Mouse (Mus musculus): ENCODE data around the gene Ankrd40. TPM values are rescaled to one million over a fixed set of nuclear protein-coding genes. Genes with fewer than 3 reads are reported as not detected.

The Ankrd40 gene
- polyA plus RNA-seq, 1 experiment from 2014 or later = 11.0 TPM

DNA sequence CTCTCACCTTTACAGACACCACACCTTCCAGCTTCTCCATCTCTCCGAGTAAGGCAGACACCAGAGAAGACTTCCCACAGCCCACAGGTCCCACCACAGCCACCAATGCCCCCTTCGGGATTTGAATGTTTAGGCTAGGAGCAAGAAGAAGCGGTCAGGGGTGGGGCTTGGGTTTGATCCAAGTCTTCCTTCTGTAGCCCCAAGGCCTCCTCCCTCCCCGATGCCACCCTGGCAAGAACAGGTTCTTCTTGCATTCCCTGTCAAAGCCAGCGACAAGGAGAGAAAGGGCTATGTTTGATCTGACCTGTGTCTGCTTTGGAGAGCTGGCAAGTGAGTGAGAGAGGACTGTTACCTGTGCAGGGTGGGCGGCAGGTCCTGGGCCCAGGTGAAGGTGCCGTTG is 35.9 kb downstream of the Ankrd40 start:
- WGBS = 86% methylated on average over 7 of the region's 7 CpGs
- Histone ChIP-seq H3K36me3 (no peaks in the 10 kb centered on the region), H3K27me3 (no peaks in the 10 kb centered on the region), H3K4me2 (replicated peaks) (no peak overlapping the region), H3K27ac (no peak overlapping the region), H3K9me3 (peaks cover 4% of the 10 kb centered on the region), H3K9ac (replicated peaks) (no peak overlapping the region), H3K4me1 (replicated peaks) (no peaks in the 10 kb centered on the region), H3K4me3 (replicated peaks) (no peak overlapping the region)
- no peak for ATAC-seq

DNA sequence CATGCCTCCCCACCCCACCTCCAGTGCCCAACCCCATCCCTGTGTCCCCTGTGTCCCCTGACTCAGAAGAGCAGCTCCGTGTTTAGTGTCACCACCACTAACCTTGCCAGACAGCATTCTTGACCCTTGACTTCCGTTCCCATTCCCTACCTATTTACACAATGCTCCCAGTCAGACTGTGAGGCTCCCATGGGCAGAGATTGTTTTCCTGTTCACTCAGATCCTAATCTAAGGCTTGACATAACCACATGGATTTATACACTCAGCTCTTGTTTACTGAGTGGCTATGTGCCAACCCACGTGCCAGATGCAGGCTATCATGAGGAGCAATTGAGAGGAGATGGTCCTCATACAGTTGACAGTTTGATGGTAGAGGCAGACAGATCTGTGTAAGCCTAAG is 37.5 kb downstream of the Ankrd40 start:
- peaks cover 4% of the 10 kb centered on the region for H3K9me3 ChIP-seq
- no peaks in the 10 kb centered on the region for H3K4me1 ChIP-seq (replicated peaks)
- WGBS = 89% methylated on average over 3 of the region's 3 CpGs
- H3K4me3 ChIP-seq (replicated peaks) = no peak overlapping the region
- H3K9ac ChIP-seq (replicated peaks) = no peak overlapping the region
- H3K4me2 ChIP-seq (replicated peaks) = no peak overlapping the region
- H3K36me3 ChIP-seq = no peaks in the 10 kb centered on the region
- H3K27me3 ChIP-seq = no peaks in the 10 kb centered on the region
- H3K27ac ChIP-seq = no peak overlapping the region
- no peak for ATAC-seq

DNA sequence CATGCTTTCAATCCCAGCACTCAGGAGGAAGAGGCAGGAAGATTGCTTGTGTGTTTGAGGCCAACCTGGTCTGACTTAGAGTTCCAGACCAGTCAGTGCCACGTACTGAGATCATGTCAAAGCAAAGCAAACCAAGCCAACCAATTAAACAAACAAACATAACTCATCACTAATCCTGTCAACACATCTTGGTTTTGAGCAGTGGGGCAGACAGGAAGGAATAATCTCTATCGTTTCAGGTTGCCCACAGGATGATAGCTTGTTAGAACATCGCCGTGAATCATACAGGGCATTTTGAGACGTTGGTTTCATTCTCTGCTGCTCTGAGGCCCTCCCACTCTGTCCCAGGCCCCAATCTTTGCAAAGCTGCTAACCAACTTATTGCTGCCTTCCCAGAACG is 42.2 kb downstream of the Ankrd40 start:
- Histone ChIP-seq H3K27ac (no peak overlapping the region), H3K4me2 (replicated peaks) (no peak overlapping the region), H3K9ac (replicated peaks) (no peak overlapping the region), H3K36me3 (no peaks in the 10 kb centered on the region), H3K4me3 (replicated peaks) (no peak overlapping the region), H3K27me3 (no peaks in the 10 kb centered on the region), H3K9me3 (peaks cover 4% of the 10 kb centered on the region), H3K4me1 (replicated peaks) (peaks cover 5% of the 10 kb centered on the region; the same call in 1 of the 2 replicates)
- 84% methylated on average over 6 of the region's 6 CpGs for WGBS
- no peak for ATAC-seq

DNA sequence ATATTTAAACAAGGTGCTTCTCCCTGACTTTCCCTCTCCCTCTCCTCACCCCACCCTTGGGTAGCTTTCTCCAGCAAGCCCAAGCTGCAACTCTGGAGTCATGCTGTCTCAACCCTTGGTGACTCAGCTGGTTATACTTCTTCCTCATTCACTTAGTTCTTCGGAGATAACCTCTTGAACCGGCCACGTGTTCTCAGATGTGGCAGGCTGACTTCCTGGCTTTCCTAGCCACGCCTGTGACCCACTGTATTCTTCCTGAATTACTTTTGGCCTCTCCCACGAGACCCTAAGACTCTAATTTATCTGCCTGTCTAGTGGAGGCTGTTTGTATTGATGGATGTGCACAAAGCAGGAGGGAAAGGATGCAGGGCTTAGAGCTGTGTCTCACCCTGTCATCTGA is 43.0 kb downstream of the Ankrd40 start:
- Histone ChIP-seq H3K27ac (no peak overlapping the region), H3K4me3 (replicated peaks) (no peak overlapping the region), H3K27me3 (no peaks in the 10 kb centered on the region), H3K4me2 (replicated peaks) (no peak overlapping the region), H3K4me1 (replicated peaks) (peaks cover 5% of the 10 kb centered on the region; the same call in 1 of the 2 replicates), H3K9ac (replicated peaks) (no peak overlapping the region), H3K9me3 (peaks cover 4% of the 10 kb centered on the region), H3K36me3 (no peaks in the 10 kb centered on the region)
- ATAC-seq = no peak
- WGBS = 63% methylated on average over 5 of the region's 5 CpGs

DNA sequence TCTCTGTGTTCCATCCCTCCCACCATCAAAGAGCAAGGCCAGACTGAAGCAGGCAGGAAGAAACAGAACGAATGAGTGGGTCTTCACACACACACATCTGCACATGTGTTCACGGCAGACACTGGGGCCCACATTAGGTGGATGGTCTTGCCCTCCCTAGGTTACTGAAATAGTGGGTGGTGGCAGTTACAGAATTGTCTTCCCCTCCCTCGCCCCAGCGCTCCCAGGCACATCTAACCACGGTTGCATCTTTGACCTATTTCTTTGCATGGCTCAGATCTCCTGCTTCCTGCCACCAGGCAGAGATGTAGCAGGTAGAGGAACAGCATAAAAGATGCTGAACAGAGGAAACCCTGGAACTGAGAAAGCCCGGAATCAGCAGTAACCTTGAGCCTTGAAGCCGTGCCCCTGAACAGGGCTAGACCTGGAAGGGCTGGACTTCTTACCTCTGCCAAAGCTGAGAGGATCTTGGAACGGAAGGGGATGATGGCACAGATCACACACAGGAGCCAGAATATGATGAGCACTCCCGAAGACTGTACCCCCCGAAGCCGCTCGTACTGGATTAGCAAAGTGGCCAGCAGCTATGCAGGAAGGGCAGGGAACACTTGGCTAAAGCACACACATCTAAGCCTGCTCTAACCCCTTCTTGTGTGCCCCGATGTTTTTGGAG is 46.6 kb downstream of the Ankrd40 start:
- ATAC-seq = no peak
- Histone ChIP-seq H3K9me3 (no peaks in the 10 kb centered on the region), H3K9ac (replicated peaks) (no peak overlapping the region), H3K27ac (no peak overlapping the region), H3K4me3 (replicated peaks) (no peak overlapping the region), H3K4me1 (replicated peaks) (peaks cover 5% of the 10 kb centered on the region; the same call in 1 of the 2 replicates), H3K36me3 (no peaks in the 10 kb centered on the region), H3K4me2 (replicated peaks) (no peak overlapping the region), H3K27me3 (no peaks in the 10 kb centered on the region)
- WGBS = 94% methylated on average over 13 of the region's 13 CpGs

DNA sequence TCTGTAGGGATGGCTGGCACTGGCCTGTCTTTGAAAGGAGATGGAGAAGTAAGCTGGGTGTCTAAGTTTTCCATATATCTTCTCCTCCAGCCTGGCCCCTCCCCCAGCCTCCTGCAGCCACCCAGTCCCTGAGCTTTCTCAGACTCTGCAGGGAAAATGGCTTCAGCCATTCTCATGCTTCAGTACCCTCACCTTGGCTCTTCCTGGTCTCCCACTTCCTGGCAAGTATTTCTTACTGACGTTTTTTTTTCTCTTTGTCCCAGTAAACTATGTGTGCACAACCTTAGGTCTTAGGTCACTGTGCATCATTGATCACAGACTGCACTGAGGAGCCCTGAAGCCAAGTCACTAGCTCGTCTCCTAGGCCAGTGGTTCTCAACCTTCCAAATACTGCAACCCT is 51.3 kb downstream of the Ankrd40 start:
- Histone ChIP-seq H3K9me3 (no peaks in the 10 kb centered on the region), H3K4me3 (replicated peaks) (no peak overlapping the region), H3K9ac (replicated peaks) (no peak overlapping the region), H3K36me3 (no peaks in the 10 kb centered on the region), H3K4me1 (replicated peaks) (no peaks in the 10 kb centered on the region), H3K27ac (no peak overlapping the region), H3K27me3 (no peaks in the 10 kb centered on the region), H3K4me2 (replicated peaks) (no peak overlapping the region)
- 11% methylated on average over 2 of the region's 2 CpGs for WGBS
- ATAC-seq = no peak

DNA sequence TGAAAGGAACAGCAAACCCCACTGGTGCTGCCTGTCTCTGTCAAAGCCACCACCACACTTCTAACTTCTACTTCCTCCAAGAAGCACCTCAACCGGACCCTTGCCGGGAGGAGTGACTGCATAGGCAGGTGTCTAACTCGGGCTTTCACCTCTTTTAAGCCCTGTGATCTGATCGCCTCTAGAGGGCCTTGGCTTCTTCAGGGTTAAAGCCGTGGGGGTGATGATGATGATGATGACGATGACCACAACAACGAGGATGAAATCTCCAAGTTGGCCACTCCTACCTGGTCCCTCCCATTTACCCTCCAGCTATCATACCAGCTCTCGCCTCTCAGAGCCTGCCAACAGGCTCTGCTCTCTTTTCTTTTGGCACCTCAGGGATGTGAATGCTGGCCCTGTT is 51.9 kb downstream of the Ankrd40 start:
- Histone ChIP-seq H3K9me3 (no peaks in the 10 kb centered on the region), H3K27me3 (no peaks in the 10 kb centered on the region), H3K36me3 (no peaks in the 10 kb centered on the region), H3K27ac (no peak overlapping the region), H3K4me2 (replicated peaks) (no peak overlapping the region), H3K9ac (replicated peaks) (no peak overlapping the region), H3K4me1 (replicated peaks) (no peaks in the 10 kb centered on the region), H3K4me3 (replicated peaks) (no peak overlapping the region)
- ATAC-seq = no peak
- WGBS = 82% methylated on average over 8 of the region's 8 CpGs

DNA sequence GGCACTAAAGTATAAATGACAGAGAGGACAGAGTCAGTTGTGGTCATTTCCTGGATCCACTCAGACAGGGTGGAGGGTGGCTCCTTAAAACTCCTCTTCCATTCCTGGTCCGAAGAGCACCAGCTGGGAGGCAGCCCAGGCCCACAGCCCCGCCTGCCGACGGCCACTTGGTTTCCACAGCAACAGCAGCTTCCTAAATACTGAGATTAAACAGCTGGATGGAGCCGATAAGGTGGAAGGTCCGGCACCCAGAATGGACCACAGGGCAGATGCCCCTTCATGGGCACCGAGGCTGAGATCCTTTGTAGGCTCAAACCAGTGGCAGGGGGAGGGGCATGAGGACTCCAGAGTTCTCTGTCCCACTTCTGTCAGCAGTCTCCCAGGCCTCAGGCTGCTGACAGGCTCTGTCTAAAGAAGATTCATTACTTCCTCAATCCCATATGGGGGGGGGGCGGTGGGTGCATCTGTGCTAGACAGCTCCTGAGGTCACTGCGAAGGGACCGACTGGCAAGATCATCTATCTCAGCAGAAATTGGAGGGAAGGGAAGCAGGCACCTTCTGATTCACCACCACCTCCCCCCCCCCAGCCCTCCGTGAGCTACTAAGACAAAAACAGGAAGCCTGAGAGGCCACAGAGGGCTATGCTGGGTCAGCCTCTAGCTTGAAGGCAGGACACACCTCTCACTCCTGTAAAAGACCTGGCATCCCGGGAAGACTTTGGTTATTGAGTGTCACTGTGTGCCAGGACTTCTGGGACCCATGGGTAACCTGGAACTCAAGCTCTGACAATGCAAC is 58.4 kb downstream of the Ankrd40 start:
- peaks cover 12% of the 10 kb centered on the region for H3K4me1 ChIP-seq (replicated peaks)
- peak; percentile 53 for ATAC-seq
- H3K27ac ChIP-seq = no peak overlapping the region
- no peaks in the 10 kb centered on the region for H3K27me3 ChIP-seq
- no peak overlapping the region; the same call in 1 of the 2 replicates for H3K9ac ChIP-seq (replicated peaks)
- no peak overlapping the region for H3K4me3 ChIP-seq (replicated peaks)
- no peaks in the 10 kb centered on the region for H3K36me3 ChIP-seq
- WGBS = 32% methylated on average over 12 of the region's 12 CpGs
- no peaks in the 10 kb centered on the region for H3K9me3 ChIP-seq
- H3K4me2 ChIP-seq (replicated peaks) = no peak overlapping the region

DNA sequence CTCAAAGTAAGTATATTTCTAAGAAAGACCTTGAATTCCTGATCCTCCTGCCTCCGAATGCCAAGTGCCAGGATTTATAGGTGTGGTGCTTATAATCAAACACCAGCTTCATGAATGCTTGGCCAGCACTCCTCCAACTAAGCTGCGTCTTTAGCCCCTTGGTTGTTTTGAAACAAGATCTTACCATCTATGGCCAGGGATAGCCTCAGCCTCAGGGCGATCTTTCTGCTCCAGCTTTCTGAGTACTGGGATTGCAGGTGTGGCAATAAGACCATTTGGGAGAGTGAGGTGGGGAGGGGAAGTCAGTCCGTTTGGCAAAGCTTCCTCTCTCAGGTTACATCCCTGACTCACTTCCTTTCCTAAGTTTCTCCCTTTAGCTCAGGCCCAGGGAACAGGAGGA is 60.0 kb downstream of the Ankrd40 start:
- H3K9me3 ChIP-seq = no peaks in the 10 kb centered on the region
- no peak for ATAC-seq
- 86% methylated on average over 4 of the region's 4 CpGs for WGBS

DNA sequence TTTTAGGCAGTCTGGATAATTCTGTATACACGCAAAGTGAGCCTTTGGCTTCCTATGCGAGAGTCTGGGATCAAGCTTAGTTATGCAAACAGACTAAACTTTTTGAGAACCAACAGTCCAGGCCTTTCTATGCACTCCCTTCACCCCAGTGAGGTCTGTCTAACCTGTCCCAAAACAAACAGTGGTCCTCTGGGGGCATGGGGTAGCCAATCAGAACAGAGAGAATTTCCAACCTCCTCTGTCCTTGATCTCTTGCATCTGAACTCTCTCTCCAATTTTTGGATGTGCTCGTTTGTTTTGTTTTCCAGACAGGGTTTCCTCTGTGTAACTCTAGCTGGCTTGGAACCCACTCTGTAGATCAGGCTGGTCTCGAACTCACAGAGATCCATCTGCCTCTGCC is 61.2 kb downstream of the Ankrd40 start:
- ATAC-seq = no peak
- H3K4me3 ChIP-seq (replicated peaks) = no peak overlapping the region
- H3K27ac ChIP-seq = no peak overlapping the region
- 87% methylated on average over 4 of the region's 4 CpGs for WGBS
- no peak overlapping the region for H3K4me2 ChIP-seq (replicated peaks)
- no peaks in the 10 kb centered on the region for H3K9me3 ChIP-seq
- H3K27me3 ChIP-seq = peaks cover 10% of the 10 kb centered on the region
- H3K9ac ChIP-seq (replicated peaks) = no peak overlapping the region
- H3K4me1 ChIP-seq (replicated peaks) = peaks cover 12% of the 10 kb centered on the region
- no peaks in the 10 kb centered on the region for H3K36me3 ChIP-seq

More for the DNA sequence above, 60.0 kb downstream of the Ankrd40 start:
- Histone ChIP-seq H3K4me3 (replicated peaks) (no peak overlapping the region), H3K4me1 (replicated peaks) (peaks cover 12% of the 10 kb centered on the region), H3K9ac (replicated peaks) (no peak overlapping the region), H3K4me2 (replicated peaks) (no peak overlapping the region), H3K27ac (no peak overlapping the region), H3K36me3 (no peaks in the 10 kb centered on the region), H3K27me3 (peaks cover 7% of the 10 kb centered on the region)

DNA sequence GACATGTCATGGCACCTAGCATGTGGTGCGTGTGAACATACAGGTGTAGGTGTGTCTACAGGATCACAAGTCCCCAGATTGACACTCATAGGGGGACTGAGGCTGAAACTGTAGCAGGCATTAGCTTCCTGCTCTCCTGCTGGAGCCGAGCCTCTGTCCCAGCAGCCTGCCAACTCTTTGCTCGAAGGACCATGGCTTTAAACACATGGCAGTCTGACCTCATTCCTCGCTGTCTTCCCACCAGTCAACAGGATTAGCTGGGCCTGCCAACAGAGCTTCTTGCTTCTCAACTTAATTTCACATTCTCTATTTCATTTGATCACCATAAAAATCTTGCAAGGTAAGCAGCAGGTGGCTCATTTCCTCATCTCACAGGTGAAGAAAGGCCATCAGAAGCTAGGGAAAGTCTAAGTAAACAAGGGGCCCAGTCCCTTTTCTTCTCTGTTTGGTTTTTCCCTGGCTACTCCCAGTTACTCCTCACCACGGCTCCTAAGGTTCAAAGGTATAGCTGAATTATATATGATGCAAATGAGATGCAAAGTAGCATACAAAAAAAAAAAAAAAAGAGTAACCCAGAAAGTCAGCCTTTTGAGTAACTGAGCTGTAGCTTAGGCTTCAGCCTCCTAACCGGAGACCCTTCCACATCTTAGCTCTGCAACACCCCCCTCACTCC is 62.1 kb downstream of the Ankrd40 start:
- 56% methylated on average over 6 of the region's 6 CpGs for WGBS
- no peaks in the 10 kb centered on the region for H3K36me3 ChIP-seq
- ATAC-seq = no peak

DNA sequence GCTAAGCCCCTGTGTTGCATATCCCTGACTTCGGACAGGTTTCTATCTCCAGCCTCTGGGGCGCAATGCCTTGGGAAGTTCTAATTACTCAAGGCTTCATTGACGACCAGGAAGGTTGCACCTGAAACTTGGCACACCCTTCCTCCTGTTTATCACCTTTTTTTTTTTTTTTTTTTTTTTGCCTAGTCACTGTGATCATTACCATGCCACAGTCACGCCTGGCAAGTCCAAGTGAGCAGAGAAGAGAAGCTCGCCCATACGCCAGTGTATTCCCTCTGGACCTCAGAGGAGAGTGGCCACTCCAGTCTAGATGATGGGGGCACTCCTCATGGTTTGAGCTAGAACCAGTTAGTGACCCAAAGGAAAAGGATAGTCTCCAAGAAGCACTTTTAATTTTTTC is 63.0 kb downstream of the Ankrd40 start:
- H3K4me1 ChIP-seq (replicated peaks) = peaks cover 6% of the 10 kb centered on the region
- H3K36me3 ChIP-seq = no peaks in the 10 kb centered on the region
- ATAC-seq = no peak

More for the DNA sequence above, 62.1 kb downstream of the Ankrd40 start:
- H3K27me3 ChIP-seq = peaks cover 10% of the 10 kb centered on the region
- no peak overlapping the region for H3K9ac ChIP-seq (replicated peaks)
- H3K4me3 ChIP-seq (replicated peaks) = no peak overlapping the region
- no peaks in the 10 kb centered on the region for H3K9me3 ChIP-seq
- H3K27ac ChIP-seq = no peak overlapping the region
- no peak overlapping the region for H3K4me2 ChIP-seq (replicated peaks)
- H3K4me1 ChIP-seq (replicated peaks) = peaks cover 12% of the 10 kb centered on the region

More for the DNA sequence above, 63.0 kb downstream of the Ankrd40 start:
- no peak overlapping the region for H3K4me2 ChIP-seq (replicated peaks)
- H3K9ac ChIP-seq (replicated peaks) = no peak overlapping the region
- peaks cover 10% of the 10 kb centered on the region for H3K27me3 ChIP-seq
- 94% methylated on average over 6 of the region's 6 CpGs for WGBS
- no peak overlapping the region for H3K4me3 ChIP-seq (replicated peaks)
- no peak overlapping the region for H3K27ac ChIP-seq
- no peaks in the 10 kb centered on the region for H3K9me3 ChIP-seq

Data from midbrain, embryonic 13.5 days (tissue).